ENCODE assay signal across 19 mouse cellular contexts in genomic region chr10:19940127-19940526, GRCm38 (mm10). TPM values are rescaled to one million over a fixed set of nuclear protein-coding genes. Genes with fewer than 3 reads are reported as not detected.
DNase-seq lines count a peak whose midpoint lies in the region; ATAC-seq and TF ChIP-seq lines count a peak whose summit lies in the region.
"Had no signal": no experiment of that assay in that cellular context is flagged by ENCODE, and none has a peak within 500 bp of the region (broad histone marks: within the 10 kb centered on the region; RNA-seq: fewer than 3 reads in every experiment).

No protein-coding gene starts in this region.

- no peak overlapping the region for H3K4me2 ChIP-seq in intestine, embryonic 14.5 days (ENCODE audit: low read length)
- H3K4me2 ChIP-seq in intestine, postnatal 0 days (replicated peaks; ENCODE audit: low read depth), result no peak overlapping the region
- peak overlapping the region; percentile 74 for H3K4me2 ChIP-seq in CH12.LX (ENCODE audit: insufficient read depth, low read depth, poor library complexity, severe bottlenecking)
- H3K4me2 ChIP-seq: forebrain, embryonic 15.5 days; heart, embryonic 15.5 days; hindbrain, embryonic 12.5 days; lung, embryonic 15.5 days; midbrain, embryonic 13.5 days; neural tube, embryonic 13.5 days had no signal

- H3K79me2 ChIP-seq in CH12.LX (replicated peaks; ENCODE audit: control insufficient read depth, extremely low read depth, insufficient read depth, poor library complexity, severe bottlenecking), result peaks cover 73% of the 10 kb centered on the region

- ATAC-seq in intestine, embryonic 14.5 days (replicated peaks; ENCODE audit: low FRiP score, low TSS enrichment, low read depth), result no peak
- ATAC-seq in intestine, postnatal 0 days, result no peak
- ATAC-seq: forebrain, embryonic 15.5 days; midbrain, embryonic 13.5 days; Patski had no signal

- H3K9me3 ChIP-seq in intestine, embryonic 14.5 days (ENCODE audit: control insufficient read depth, low read length), result no peaks in the 10 kb centered on the region
- no peaks in the 10 kb centered on the region for H3K9me3 ChIP-seq in intestine, postnatal 0 days (ENCODE audit: control insufficient read depth)
- no peaks in the 10 kb centered on the region for H3K9me3 ChIP-seq in CH12.LX (replicated peaks; ENCODE audit: low read length)
- no peaks in the 10 kb centered on the region for H3K9me3 ChIP-seq in limb, embryonic 10.5 days (replicated peaks)
- H3K9me3 ChIP-seq: forebrain, embryonic 15.5 days; heart, embryonic 15.5 days; hindbrain, embryonic 12.5 days; lung, embryonic 15.5 days; midbrain, embryonic 13.5 days; neural tube, embryonic 13.5 days had no signal

- TF ChIP-seq CTCF in intestine, postnatal 0 days (IDR thresholded peaks at IDR 0.05; ENCODE audit: low read depth), result no peak
- no peak for TF ChIP-seq CTCF in left cerebral cortex, adult 2 months (IDR thresholded peaks at IDR 0.05)
- no peak for TF ChIP-seq CTCF in CH12.LX (conservative IDR thresholded peaks at IDR 0.05 in 1 of 2, IDR thresholded peaks at IDR 0.05 in 1 of 2; ENCODE audit: low read depth in 2 of 2, low read length in 2 of 2)
- TF ChIP-seq CTCF in bone marrow macrophage, adult 2 months (IDR thresholded peaks at IDR 0.05; ENCODE audit: low read depth, low read length), result no peak

- intact Hi-C loops in left cerebral cortex, adult 2 months (cut with DNase I), result no loop called here

- peak; percentile 45 for DNase-seq in intestine, embryonic 14.5 days (ENCODE audit: low spot score)
- no peak for DNase-seq in left cerebral cortex, adult 2 months (ENCODE audit: extremely low spot score in 1 of 2, low spot score in 2 of 2)
- DNase-seq in left cerebral cortex, adult 18-20 months (ENCODE audit: low spot score in 2 of 2), result no peak
- DNase-seq in CH12.LX (ENCODE audit: extremely low read depth), result no peak
- DNase-seq in limb, embryonic 10.5 days (ENCODE audit: low spot score), result no peak
- DNase-seq: adrenal gland, adult 8-10 months; cerebellum, adult 11 months; cerebellum, postnatal 10 days; thymus, adult 18-20 months; thymus, postnatal 4 days had no signal

- in situ Hi-C loops in CH12.LX (cut with MboI; ENCODE audit: low pct_ligation_motif_present, low pct_unique_long_range_greater_than_20kb, low sequenced_read_pairs), result no loop called here

- H3K4me1 ChIP-seq in intestine, embryonic 14.5 days (replicated peaks; ENCODE audit: control insufficient read depth, insufficient read depth, low read length), result peaks cover 12% of the 10 kb centered on the region
- H3K4me1 ChIP-seq in intestine, postnatal 0 days (replicated peaks; ENCODE audit: control insufficient read depth, insufficient read depth, low read length), result no peaks in the 10 kb centered on the region
- peaks cover 13 to 67% of the 10 kb centered on the region in 2 experiments for H3K4me1 ChIP-seq in CH12.LX (ENCODE audit: control insufficient read depth in 1 of 2, insufficient read depth in 2 of 2)
- peaks cover 48% of the 10 kb centered on the region for H3K4me1 ChIP-seq in bone marrow macrophage, adult 2 months (ENCODE audit: control insufficient read depth, insufficient read depth, low read length)
- H3K4me1 ChIP-seq in limb, embryonic 10.5 days, result peaks cover 15% of the 10 kb centered on the region

- no peak overlapping the region for H3K9ac ChIP-seq in intestine, embryonic 14.5 days (ENCODE audit: low read length)
- no peak overlapping the region for H3K9ac ChIP-seq in intestine, postnatal 0 days (ENCODE audit: low read depth, low read length)
- H3K9ac ChIP-seq in CH12.LX (ENCODE audit: insufficient read depth, low read depth), result peak overlapping the region; percentile 90
- H3K9ac ChIP-seq: forebrain, embryonic 15.5 days; heart, embryonic 15.5 days; hindbrain, embryonic 12.5 days; lung, embryonic 15.5 days; midbrain, embryonic 13.5 days; neural tube, embryonic 13.5 days had no signal

- dilution Hi-C loops in CH12.LX (cut with MboI; ENCODE audit: extremely low pct_ligation_motif_present, extremely low pct_unique_long_range_greater_than_20kb, low sequenced_read_pairs), result no loop called here

- no peak overlapping the region for H3K4me3 ChIP-seq in intestine, embryonic 14.5 days (ENCODE audit: low read depth, low read length)
- no peak overlapping the region for H3K4me3 ChIP-seq in intestine, postnatal 0 days (ENCODE audit: low read depth, low read length)
- no peak overlapping the region for H3K4me3 ChIP-seq in left cerebral cortex, adult 2 months
- peak overlapping the region in 2 of 3 experiments; percentile 0 to 19 for H3K4me3 ChIP-seq in CH12.LX (replicated peaks in 1 of 3; ENCODE audit: low read depth in 2 of 3, low read length in 2 of 3, poor library complexity in 1 of 3)
- H3K4me3 ChIP-seq in bone marrow macrophage, adult 2 months (ENCODE audit: insufficient read depth, low read length), result peak overlapping the region; percentile 45; the same call in 1 of the 2 replicates
- no peak overlapping the region for H3K4me3 ChIP-seq in limb, embryonic 10.5 days
- H3K4me3 ChIP-seq: forebrain, embryonic 15.5 days; heart, embryonic 15.5 days; hindbrain, embryonic 12.5 days; lung, embryonic 15.5 days; midbrain, embryonic 13.5 days; neural tube, embryonic 13.5 days had no signal

- no peak overlapping the region for H3K27ac ChIP-seq in intestine, embryonic 14.5 days (ENCODE audit: low read depth)
- H3K27ac ChIP-seq in intestine, postnatal 0 days (ENCODE audit: low read depth, low read length), result no peak overlapping the region
- peak overlapping the region; percentile 82 for H3K27ac ChIP-seq in left cerebral cortex, adult 2 months
- H3K27ac ChIP-seq in CH12.LX (ENCODE audit: insufficient read depth, low read depth), result peak overlapping the region; percentile 63
- peak overlapping the region; percentile 93 for H3K27ac ChIP-seq in bone marrow macrophage, adult 2 months (ENCODE audit: insufficient read depth, low read depth, low read length)
- no peak overlapping the region for H3K27ac ChIP-seq in limb, embryonic 10.5 days
- H3K27ac ChIP-seq: forebrain, embryonic 15.5 days; hindbrain, embryonic 12.5 days; lung, embryonic 15.5 days; midbrain, embryonic 13.5 days; neural tube, embryonic 13.5 days had no signal

- no peaks in the 10 kb centered on the region for H3K36me3 ChIP-seq in intestine, embryonic 14.5 days (ENCODE audit: control insufficient read depth, insufficient read depth, low read length)
- no peaks in the 10 kb centered on the region for H3K36me3 ChIP-seq in intestine, postnatal 0 days (ENCODE audit: control insufficient read depth, insufficient read depth)
- H3K36me3 ChIP-seq in CH12.LX (replicated peaks in 1 of 2; ENCODE audit: control insufficient read depth in 1 of 2, insufficient read depth in 1 of 2, low read length in 1 of 2), result peaks cover 15 to 44% of the 10 kb centered on the region in 2 experiments
- H3K36me3 ChIP-seq in limb, embryonic 10.5 days, result no peaks in the 10 kb centered on the region
- H3K36me3 ChIP-seq: forebrain, embryonic 15.5 days; heart, embryonic 15.5 days; hindbrain, embryonic 12.5 days; lung, embryonic 15.5 days; midbrain, embryonic 13.5 days; neural tube, embryonic 13.5 days had no signal

- TF ChIP-seq POLR2A in CH12.LX (IDR thresholded peaks at IDR 0.05; ENCODE audit: low read depth, low read length), result 0 out of 2 replicates have a peak, but pooled peaks have one; percentile 30
- TF ChIP-seq POLR2A in bone marrow macrophage, adult 2 months (IDR thresholded peaks at IDR 0.05; ENCODE audit: borderline replicate concordance, low read depth, low read length), result no peak

- no peaks in the 10 kb centered on the region for H3K27me3 ChIP-seq in intestine, embryonic 14.5 days (replicated peaks; ENCODE audit: control insufficient read depth, insufficient read depth, low read length)
- H3K27me3 ChIP-seq in intestine, postnatal 0 days (replicated peaks; ENCODE audit: control insufficient read depth, insufficient read depth, low read length), result no peaks in the 10 kb centered on the region
- no peaks in the 10 kb centered on the region for H3K27me3 ChIP-seq in CH12.LX (replicated peaks)
- H3K27me3 ChIP-seq in limb, embryonic 10.5 days (ENCODE audit: low read depth, poor library complexity, severe bottlenecking), result peaks cover 19% of the 10 kb centered on the region
- H3K27me3 ChIP-seq: heart, embryonic 15.5 days; lung, embryonic 15.5 days; Patski had no signal

- no peak for TF ChIP-seq RAD21 in CH12.LX (IDR thresholded peaks at IDR 0.05; ENCODE audit: low read depth, low read length)

- TF ChIP-seq EP300 in CH12.LX (IDR thresholded peaks at IDR 0.05; ENCODE audit: low read length), result no peak

- 84% methylated on average over 7 of the region's 7 CpGs for WGBS in intestine, embryonic 14.5 days
- 79% methylated on average over 7 of the region's 7 CpGs for WGBS in intestine, postnatal 0 days
- 90% methylated on average over 7 of the region's 7 CpGs for WGBS in limb, embryonic 10.5 days

TF ChIP-seq in CH12.LX, 34 proteins besides CTCF, POLR2A, EP300 and RAD21 (continues in another document):
- no peak; the same call in 1 of the 2 replicates for TF ChIP-seq CHD1 (IDR thresholded peaks at IDR 0.05; ENCODE audit: low read depth, low read length)
- no peak for TF ChIP-seq ZMIZ1 (IDR thresholded peaks at IDR 0.05; ENCODE audit: low read depth, low read length)
- TF ChIP-seq MXI1 (IDR thresholded peaks at IDR 0.05; ENCODE audit: low read depth, low read length), result peak; percentile 12; the same call in 1 of the 2 replicates
- peak; percentile 54 for TF ChIP-seq BHLHE40 (IDR thresholded peaks at IDR 0.05; ENCODE audit: low read depth, low read length)

RNA-seq across cellular contexts. Expression of gene Map3k5, which starts 5.9 kb away (rescaled TPM):
- polyA plus RNA-seq in intestine, embryonic 14.5 days (2014; fragmentation: Nextera tagmentation; extraction: Ambion mirVana), result 2.8 and 3.1 TPM in 2 replicates
- polyA plus RNA-seq in intestine, postnatal 0 days (2015; fragmentation: Nextera tagmentation; extraction: Ambion mirVana), result 1.5 and 1.8 TPM in 2 replicates
- 10 to 100 TPM; 48.4 to 52.7 TPM for total RNA-seq in left cerebral cortex, adult 2 months (2021)
- 10 to 100 TPM; 47.7 to 48.4 TPM for total RNA-seq in left cerebral cortex, adult 18-20 months (2021)
- total RNA-seq in CH12.LX (2012; rRNA removed), result 27.6 and 28.8 TPM in 2 replicates
- 15.8 and 16.3 TPM in 2 replicates for total RNA-seq in CH12.LX (2014; rRNA removed)
- polyA plus RNA-seq in CH12.LX (2012; ENCODE audit: insufficient read length, low read depth), result 27.3 and 31.0 TPM in 2 replicates
- 21.5 and 22.0 TPM in 2 replicates for polyA plus RNA-seq in bone marrow macrophage, adult 2 months (2012; ENCODE audit: insufficient read depth, insufficient read length, missing spikeins)
- 0.44 and 0.58 TPM in 2 replicates for polyA plus RNA-seq in limb, embryonic 10.5 days (2016; fragmentation: Nextera tagmentation; extraction: Ambion mirVana)

RNA-seq across cellular contexts. Expression of gene Pex7, which starts 32.6 kb away (rescaled TPM):
- 41.1 and 41.3 TPM in 2 replicates for polyA plus RNA-seq in intestine, embryonic 14.5 days (2014; fragmentation: Nextera tagmentation; extraction: Ambion mirVana)
- polyA plus RNA-seq in intestine, postnatal 0 days (2015; fragmentation: Nextera tagmentation; extraction: Ambion mirVana), result 61.7 and 63.8 TPM in 2 replicates
- total RNA-seq in left cerebral cortex, adult 2 months (2021), result 10 to 100 TPM; 21.9 to 25.6 TPM
- total RNA-seq in left cerebral cortex, adult 18-20 months (2021), result 10 to 100 TPM; 24.5 to 26.1 TPM
- total RNA-seq in CH12.LX (2012; rRNA removed) (26.5 and 28.0 TPM in 2 replicates), CH12.LX (2014; rRNA removed) (53.1 and 53.6 TPM in 2 replicates)
- 30.2 and 32.4 TPM in 2 replicates for polyA plus RNA-seq in CH12.LX (2012; ENCODE audit: insufficient read length, low read depth)
- polyA plus RNA-seq in bone marrow macrophage, adult 2 months (2012; ENCODE audit: insufficient read depth, insufficient read length, missing spikeins), result 27.6 TPM in 2 replicates
- polyA plus RNA-seq in limb, embryonic 10.5 days (2016; fragmentation: Nextera tagmentation; extraction: Ambion mirVana), result 19.1 and 19.3 TPM in 2 replicates

Comparison
In these comparisons a context has a peak if more than half of its experiments do, and no peak if none do; other contexts are left out.
1. H3K27ac ChIP-seq: peak in left cerebral cortex, adult 2 months (single experiment), CH12.LX (single experiment) and bone marrow macrophage, adult 2 months (single experiment); none in intestine, embryonic 14.5 days (single experiment), intestine, postnatal 0 days (single experiment) and limb, embryonic 10.5 days (single experiment).
2. H3K4me3 ChIP-seq: peak in CH12.LX (2 of 3) and bone marrow macrophage, adult 2 months (single experiment); none in intestine, embryonic 14.5 days (single experiment), intestine, postnatal 0 days (single experiment), left cerebral cortex, adult 2 months (single experiment) and limb, embryonic 10.5 days (single experiment).